Mouse (Mus musculus): ENCODE results near the gene Tbck.

The Tbck gene

GRCm38 (mm10) chr3:132871318-132871904, 187.5 kb downstream of the Tbck start:
- DNase-seq = peak; percentile 12 to 35

- no peak for DNase-seq
These were observed 189.3 kb downstream of the Tbck start for GRCm38 (mm10) chr3:132873251-132873650.

DNA sequence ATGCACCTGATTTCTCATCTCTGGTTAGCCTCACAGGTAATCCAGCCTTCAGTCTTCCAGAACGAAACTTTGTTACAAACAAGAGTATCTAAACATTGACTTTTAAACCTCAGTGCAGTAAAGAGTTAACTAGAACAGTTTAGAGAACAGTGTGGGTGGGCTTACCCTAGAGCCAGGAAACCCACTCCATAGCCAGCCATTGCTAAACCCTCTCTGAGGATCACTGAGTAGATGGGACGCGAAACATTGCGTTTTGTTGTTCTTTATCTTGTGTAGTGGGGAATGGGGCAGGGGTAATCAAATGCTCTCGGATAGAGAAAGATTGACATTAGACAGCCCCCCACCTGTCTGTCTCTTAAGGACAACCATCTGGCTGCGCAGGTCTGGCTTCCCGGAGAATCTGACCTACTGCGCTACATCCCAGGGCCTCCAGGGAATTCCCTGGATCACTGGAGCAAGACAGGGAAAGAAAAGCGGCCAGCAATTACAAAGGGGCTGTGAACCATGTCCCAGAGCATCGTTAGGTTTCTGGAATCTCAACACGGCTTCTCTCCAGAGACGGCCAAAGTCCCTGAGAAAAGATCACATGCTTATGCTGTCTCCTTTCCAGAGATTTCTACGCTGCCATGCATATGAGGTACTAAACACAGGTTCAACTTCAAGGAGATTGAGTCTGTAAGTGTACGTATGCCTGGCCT, 192.2 kb downstream of the Tbck start:
- no peak for DNase-seq

GRCm38 (mm10) chr3:132876933-132877676, 193.2 kb downstream of the Tbck start:
- no peak for DNase-seq

DNA sequence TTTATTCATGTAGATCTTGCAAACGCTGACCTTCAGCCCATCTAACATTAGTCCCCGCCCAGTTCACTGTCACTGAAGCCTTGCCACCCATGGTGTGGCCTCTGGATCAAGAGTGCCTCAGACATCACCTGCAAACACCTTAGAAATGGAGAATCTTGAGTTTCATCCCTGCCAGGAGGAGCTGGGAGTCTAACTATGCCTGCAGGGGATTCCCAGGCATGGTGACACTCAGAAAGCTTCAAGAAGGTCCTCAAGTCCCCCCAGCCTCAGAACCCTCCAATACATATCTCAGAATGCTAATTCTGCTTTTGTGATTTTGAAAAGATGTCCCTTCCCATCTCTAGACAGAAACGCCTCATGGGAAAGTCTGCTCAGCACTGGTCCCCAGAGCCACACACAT, 196.4 kb downstream of the Tbck start:
- no peak for DNase-seq

DNA sequence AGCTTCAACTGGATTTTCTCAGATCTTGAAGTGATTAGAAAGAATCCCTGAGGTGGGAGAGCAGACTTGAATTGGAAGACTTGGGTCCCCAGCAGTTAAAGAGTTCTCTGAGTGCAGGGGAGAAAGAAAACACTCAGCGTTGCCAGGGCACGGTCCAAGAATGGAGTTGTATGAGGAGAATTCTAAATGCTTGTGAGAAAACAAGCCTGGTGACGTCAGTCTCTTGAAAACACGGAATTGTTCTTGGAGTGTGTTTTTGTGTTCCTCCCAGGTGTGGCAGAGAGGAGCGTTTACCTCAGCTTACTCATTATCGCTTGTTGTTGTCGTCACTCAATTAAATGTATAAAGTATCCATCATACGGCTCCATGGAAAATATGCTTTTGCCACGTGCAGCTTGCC, 196.9 kb downstream of the Tbck start:
- DNase-seq = no peak

GRCm38 (mm10) chr3:132883256-132883655, 199.3 kb downstream of the Tbck start:
- no peak for DNase-seq

DNA sequence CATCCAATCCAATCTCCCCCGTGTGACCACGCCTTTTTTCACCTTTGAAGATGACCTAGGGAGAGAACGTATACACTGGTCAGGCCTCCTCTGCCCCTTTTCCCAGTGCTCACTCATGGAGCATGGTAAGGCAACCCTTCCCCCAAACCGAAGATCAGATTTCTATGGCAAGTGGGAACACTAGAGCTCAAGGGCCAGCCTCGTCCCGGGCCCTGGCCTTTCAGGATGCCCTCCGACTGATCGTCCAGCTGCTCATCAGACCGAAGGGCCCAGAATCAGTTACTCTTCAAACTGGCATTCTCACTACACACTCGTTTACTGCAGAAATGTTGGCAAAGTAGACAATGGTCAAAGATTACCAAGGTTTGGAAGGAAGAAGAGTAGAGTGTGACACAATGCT, 200.5 kb downstream of the Tbck start:
- DNase-seq = no peak

DNA sequence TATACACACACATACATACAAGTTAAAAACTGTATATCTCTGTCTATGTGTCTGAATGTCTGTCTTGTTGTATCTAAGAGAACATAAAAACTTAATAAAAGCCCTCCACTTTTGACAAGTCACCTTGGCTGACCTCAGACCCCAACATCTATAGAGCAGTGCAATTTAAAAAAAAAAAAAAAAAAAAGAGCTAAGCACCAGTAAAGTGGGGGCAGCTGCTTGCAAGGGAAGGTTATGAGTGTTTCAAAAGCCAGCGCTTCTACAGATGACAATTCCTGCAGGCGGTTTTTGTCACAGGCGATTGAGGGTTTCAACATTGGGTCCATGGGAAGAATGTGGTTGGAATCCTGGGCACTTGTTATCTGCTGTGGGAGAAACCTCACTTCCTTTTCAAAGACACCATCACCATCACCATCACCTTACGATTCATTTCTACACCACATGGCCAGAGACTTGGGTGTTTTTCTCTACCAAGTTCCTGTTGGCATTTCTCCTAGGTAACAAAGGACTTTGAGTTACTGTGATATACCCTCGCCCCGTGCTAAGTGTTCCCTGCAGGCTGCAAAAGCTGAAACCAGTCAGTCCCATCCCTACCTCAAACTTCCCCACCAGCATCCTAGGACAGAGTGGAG, 202.6 kb downstream of the Tbck start:
- no peak for DNase-seq

DNA sequence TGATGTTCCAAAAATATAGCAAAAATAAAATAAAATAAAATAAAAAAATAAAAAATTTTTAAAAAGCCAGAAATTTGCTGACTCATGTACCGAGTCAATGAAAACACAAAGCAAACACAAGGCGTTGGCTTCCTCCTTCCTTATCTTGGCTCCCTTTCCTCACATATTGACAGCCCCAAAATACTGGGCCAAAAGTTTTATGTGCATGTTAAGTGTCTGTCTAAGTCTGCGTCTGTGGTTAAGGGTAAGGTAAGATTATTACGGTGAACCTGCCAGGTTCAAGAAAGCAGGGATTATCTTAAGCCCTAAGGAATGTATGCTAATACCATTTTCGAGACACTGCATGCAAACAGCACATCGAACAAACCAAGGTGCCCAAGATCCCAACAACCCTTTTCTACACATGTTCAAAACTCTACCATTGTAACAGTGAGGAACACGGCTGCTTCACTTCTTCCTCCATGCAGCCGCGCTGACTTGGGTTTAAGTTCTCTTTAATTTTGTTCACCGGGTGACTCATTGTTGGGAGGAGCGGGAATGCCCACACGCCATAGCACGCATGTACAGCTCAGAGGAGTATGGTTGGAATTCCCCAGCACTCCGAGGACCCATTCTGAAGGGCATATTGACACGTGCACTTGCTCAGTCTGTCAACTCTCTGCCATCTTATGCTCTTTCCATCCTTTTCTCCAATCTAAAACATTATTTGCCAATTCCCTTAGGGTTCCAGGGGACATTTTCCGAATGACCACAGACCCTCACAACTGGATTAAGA, 203.3 kb downstream of the Tbck start:
- DNase-seq = no peak
